Mouse (Mus musculus): Measurements from ENCODE around the gene Cnppd1.

The Cnppd1 gene

DNA sequence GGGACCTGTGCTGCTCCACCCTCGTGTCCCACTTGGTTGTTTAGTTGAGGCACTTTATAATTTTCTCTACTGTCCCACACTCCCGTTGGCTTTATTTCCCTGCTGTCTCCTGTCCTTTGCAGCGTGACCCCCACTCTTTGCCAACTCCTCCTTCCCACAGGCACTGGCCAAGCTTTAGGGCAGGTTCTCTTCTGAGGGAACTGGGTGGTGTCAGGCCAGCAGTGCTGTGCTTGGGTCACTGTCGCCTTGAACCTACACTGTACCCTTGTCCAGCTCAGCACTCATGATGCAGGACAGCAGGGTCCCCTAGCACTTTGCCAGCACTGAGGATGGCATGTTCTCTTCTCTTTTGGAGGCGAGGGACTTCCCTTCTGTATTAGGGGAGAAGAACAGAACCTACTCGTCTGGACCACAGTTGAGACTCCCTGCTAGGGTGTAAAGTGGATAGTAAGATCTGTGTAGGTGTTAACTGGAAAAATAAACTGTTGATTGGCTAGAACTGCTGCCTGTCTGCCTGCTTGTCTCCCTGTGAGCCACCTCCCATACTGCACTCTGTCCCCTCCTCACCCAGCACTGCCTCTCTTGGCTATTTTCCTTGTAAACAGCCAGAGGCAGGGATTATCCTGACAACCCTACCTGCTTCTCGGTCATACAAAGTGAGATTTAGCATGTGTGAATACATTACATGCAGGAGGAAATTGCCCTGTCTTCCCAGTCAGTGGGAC, 5.1 kb upstream of the Cnppd1 start:
- DNase-seq (ENCODE audit: low spot score in 2 of 2): no peak

DNA sequence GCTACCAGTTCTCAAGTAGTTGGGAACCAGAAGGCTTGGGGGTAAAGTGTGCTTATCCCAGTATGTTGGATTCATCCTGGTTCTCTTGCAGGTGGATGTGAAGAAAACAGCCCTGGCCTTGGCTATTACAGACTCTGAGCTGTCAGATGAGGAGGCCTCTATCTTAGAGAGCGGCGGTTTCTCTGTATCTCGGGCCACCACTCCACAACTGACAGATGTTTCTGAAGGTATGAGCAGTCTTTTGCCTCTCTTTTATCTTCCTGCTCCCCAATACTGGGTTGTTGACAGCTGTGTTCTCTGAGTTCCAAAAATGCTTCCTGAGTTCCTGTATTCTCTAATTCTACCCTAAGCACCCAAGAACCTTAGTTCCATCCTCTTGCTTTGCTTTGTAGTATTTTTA, 3.1 kb upstream of the Cnppd1 start:
- DNase-seq (ENCODE audit: low spot score in 2 of 2): no peak

DNA sequence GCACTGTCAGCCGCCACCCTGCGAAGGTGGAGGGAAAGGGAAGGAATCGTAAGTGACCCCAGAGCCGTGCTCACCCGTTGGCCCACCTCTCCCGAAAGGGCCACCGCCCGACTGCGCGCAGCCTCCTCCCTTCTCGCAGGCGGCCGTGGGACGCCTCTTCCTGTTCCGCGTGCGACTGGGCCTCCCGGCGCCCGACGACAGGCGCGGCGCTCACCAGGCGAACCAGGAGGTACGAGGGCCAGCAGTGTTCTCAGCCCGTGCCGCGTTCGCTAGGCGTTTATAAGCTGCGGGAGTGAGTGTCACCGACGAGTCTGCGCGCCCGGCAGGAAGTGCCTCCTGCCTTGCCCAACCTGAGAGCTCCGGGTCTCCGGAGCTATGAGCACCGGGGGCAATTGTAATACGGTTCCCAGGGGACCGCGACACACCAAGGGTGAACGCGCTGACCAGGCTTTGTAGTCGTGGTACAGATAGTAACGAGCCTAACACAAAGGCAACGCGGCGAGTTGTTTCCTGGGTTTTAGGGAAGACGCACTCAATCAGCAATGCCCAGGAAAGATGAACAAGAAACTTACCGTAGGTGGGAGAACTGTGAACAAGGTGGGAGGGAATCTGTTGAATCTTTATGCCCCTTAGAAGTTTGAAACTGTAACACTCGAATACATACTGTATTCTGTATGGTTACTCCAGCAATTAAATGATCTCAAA, 873 bp downstream of the Cnppd1 start:
- peak; percentile 43 to 55 for DNase-seq (ENCODE audit: low spot score in 2 of 2)

DNA sequence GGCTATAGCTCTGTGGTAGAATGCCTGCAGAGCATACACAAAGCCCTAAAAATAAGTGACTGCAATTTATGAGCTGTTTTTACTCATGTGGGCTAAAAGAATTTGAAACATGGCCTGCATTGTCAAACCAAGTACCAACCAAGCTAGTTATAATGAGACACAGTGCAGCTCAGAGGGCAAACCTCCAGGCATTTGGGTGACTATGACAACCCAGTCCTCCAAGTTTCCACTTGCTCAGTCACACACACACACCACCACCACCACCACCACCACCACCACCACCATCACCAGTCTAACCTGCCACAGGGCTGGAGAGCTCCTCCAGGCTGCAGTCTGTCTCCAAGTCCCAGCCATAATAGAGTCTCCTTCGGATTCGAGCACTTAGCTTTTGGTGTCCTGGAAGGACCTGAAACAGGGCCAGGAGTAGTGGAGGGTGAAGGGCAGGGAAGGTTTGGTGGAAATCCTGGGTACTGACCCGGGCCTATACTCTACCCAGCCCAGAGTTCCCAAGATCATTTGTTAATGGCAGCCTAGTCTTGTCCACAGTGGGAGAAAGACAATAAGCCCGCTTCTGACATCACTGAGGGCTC, 1.8 kb downstream of the Cnppd1 start:
- DNase-seq (ENCODE audit: low spot score in 2 of 2): no peak

DNA sequence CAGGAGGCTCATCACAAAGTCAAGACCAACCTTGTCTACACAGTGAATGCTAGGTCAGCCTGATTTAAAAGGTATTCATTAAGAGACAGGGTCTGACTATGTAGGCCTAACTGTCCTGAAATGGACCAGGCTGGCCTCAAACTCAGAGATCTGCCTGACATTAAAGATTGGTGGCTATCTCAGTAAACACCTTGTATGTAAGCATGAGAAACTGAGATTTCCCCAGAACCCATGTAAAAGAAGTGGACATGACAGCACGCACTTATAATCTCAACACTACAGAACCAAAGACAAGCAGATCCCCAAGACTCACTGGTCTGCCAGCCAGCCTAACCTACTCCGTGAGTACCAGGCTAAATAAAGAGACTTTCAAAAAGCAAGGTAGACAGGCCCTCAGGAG, 4.1 kb downstream of the Cnppd1 start:
- DNase-seq (ENCODE audit: low spot score in 2 of 2): no peak

DNA sequence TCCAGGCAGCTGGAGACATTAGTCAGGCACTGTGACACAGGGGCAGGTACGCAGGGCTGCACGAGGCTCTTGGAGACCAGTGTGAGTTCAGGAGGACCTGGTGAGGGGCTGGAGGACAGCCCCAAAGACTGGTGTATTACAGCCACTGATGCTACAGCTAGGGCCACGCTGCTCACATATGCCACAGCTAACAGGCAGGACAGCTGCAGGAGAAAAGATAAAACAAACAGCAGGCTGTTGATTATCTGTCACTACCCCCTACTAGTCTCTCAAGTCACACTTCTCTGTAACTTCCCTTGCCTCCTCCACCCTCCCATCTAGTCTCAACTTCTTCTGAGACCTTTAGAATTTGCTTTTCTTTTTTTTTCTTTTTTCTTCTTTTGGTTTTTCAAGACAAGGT, 5.8 kb downstream of the Cnppd1 start:
- no peak for DNase-seq (ENCODE audit: low spot score in 2 of 2)

DNA sequence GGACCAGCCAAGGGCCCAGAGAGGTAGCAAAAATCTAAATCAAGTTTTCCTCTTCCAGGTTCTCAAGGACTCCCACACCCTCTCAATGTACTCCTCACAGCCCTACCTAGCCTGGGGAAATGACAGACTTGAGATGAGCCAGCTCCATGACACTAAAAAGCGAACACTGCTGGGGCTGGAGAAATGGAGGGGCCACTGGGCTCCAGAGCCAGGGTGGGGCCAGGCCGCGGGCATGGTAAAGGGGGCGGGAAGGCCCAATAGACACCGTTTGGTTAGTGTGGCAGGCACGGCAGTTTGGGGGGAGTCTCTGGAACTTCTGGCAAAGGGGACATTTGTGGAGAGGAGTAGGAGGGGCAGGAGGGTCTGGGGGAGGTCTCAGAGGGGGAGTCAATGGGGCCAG, 6.2 kb downstream of the Cnppd1 start:
- DNase-seq (ENCODE audit: low spot score in 2 of 2): no peak

DNA sequence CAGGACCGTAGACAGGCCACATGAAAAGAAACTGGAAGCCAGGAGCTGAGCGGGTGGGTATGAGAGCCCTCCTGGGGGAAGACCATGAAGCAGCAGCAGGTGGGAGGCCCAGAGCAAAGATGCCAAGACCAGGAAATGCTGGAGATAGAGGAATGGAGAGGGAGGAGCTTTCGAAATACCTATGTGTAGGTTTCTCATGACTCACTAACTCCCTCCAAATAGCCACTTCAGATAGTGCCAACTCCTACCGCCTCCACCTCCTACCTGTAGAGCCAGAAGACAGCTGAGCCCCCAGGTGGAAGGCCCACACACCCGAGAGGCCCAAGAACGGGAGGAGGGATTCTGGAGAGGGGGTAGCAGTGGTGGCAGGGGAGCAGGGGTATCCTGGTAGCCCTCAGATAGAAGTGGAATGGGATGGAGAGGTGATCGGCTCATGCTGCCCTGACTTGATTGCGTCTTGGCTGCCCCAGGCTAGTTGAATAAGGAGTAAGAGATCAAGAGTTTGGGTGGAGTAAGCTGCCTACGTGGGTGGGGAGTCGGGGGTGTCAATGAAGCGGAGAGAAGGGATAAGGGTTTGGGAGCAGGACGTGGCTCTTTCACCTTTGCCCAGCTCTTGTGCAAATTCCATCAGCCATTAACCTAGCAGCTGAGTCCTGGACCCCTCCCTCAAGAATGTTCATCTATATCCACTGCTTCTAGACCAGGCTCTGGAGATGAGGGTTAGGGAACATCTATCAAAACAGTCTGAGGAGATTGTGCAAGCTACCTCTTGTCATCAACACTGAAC, 8.9 kb downstream of the Cnppd1 start, which contains the start of gene Slc23a3:
Gene Slc23a3 (minus strand): TSS at position 470 of the 787 bp plus-strand sequence.
- DNase-seq (ENCODE audit: low spot score in 2 of 2): no peak

DNA sequence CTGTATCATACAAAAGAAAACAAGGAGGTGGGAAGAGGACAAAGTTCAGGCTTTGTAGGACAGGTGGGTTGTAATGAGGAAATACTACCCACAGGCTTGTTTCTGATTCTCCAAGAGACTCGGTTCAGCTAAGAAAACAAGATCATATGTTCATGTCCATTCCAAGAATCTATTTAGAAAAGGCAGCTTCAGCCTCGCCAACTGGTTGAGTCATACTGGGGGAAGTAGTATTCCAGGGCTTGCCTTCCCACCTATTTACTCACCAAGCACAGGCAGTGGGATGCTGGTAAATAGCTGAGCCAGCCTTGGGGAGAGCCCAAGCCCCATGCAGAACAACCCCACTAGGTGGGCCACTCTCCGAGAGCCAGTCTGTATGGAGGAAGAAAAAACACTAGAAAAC, 13.9 kb downstream of the Cnppd1 start:
- DNase-seq (ENCODE audit: low spot score in 2 of 2): no peak

DNA sequence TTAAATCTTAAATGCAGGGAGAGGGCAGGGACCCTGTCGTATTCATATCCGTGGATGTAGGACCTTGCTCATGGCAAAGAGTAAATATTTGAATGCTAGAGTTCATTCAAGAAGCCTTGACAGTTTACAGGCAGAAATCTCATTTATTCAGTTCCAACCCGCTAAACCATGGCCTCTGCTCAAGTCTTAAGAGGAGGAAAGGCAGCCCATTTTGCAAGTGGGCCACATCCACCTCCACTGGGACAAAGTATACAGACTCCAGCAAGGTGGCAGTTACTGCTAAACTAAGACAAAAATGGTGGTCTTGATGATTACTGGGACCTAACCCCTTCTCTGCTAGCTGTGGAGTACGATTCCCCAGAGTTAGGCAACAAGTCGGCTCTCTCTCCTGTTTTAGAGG, 17.1 kb downstream of the Cnppd1 start:
- DNase-seq (ENCODE audit: low spot score in 2 of 2): no peak

DNA sequence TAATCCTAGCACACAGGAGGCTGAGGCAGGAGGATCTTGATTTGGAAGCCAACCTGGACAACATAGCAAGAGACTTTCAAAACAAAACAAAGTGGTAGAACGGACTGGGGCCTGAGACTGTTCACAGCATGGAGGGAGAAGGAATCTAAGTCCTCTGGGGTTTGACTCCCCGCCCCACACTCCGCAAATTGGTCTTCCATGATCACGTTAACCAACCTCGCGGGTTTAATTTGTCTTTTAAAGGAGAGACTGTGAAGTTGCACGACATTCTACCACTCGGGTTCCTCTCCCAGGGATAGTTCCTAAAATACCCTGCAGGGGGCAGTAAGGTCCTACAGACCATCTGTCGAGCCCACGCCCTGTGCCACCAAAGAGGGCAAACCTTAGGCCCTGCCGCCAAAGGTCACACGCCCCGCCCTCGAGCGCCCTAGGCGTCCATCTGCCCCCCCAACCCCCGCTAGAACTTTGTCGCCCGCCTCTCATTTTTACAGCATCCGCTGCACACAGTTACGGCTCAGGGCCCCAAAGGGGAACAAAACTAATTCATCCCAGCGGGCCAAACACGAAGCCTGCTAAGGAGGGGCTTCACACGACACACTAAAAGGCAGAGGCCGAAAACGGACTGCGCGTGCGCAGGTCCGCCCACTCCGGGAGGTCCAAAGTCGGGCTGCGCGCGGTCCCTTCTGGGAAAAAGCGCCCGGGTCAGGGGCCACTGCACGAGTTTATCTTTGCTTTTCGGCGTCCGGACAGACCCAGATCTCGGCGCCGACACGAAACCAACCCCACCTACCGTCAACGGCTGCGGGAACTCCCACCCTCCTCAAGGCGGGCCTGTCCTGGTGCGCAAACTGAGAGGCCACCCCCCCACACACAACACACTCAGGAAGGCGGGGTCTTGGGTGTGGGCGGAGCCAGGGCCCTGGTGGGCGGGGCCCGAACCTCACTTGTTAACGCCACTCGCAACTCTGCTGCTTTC, 17.9 kb downstream of the Cnppd1 start, which contains the start of gene Nhej1:
Gene Nhej1 (minus strand): TSS at position 855 of the 976 bp plus-strand sequence.
- peak; percentile 77 to 82 for DNase-seq (ENCODE audit: low spot score in 2 of 2)

DNA sequence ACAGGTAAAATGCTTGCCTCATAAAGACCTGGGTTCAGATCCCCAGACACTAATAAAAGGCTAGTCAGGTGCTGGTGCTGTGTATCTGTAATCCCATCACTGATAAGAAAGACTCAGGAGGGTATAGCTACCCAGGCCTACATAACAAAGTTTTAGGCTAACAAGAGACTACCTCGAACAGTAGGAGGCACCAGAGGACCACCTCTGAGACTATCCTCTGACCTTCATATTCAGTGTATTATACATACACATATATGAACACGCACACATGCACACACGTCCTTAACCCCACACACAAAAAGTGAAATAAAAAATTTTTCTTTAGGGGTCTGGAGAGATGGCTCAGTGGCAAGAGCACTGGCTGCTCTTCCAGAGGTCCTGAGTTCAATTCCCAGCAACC, 20.3 kb downstream of the Cnppd1 start:
- DNase-seq (ENCODE audit: low spot score in 2 of 2): no peak
